Mouse (Mus musculus): Measurements from ENCODE around the gene Zc3hav1l.

GRCm38 (mm10) chr6:38284422-38284821 is 14.6 kb downstream of the Zc3hav1l start:
- TF ChIP-seq CTCF (IDR thresholded peaks at IDR 0.05; ENCODE audit: low read depth, low read length) (no peak), POLR2AphosphoS5 (IDR thresholded peaks at IDR 0.05; ENCODE audit: insufficient replicate concordance, low read depth, low read length) (no peak), GATA1 (IDR thresholded peaks at IDR 0.05; ENCODE audit: borderline replicate concordance, low read length) (no peak)
